Mouse (Mus musculus) liver, embryonic 13.5 days (tissue): ENCODE measurements around the gene Gzmc. TPM values are rescaled to one million over a fixed set of nuclear protein-coding genes. Genes with fewer than 3 reads are reported as not detected.

Source experiments
- ATAC-seq: fragments of 200-750 bp; cut with Nextera tagmentation; 2 replicates; pipeline ENCODE4 v1.8.0; 2017; ENCODE audit warnings: low read depth, mild to moderate bottlenecking, moderate number of reproducible peaks, moderate library complexity
- DNase-seq: peaks from one replicate; pipeline ENCODE4 v3.0.0; 2022
- H3K27ac ChIP-seq: fragments of 300-500 bp; sonication (generic); 2 replicates; pipeline ENCODE4 v1.5.1; 2015; ENCODE audit warnings: moderate library complexity, mild to moderate bottlenecking, inconsistent platforms
- H3K27me3 ChIP-seq: fragments of 300-500 bp; sonication (generic); 2 replicates; pipeline ENCODE4 v1.6.1; 2015; ENCODE audit warnings: mild to moderate bottlenecking, inconsistent platforms
- H3K36me3 ChIP-seq: fragments of 300-500 bp; sonication (generic); 2 replicates; pipeline ENCODE4 v1.6.1; 2015; ENCODE audit warnings: mild to moderate bottlenecking, inconsistent platforms
- H3K4me1 ChIP-seq: fragments of 300-500 bp; sonication (generic); replicated peaks from 2 replicates; pipeline ENCODE4 v1.6.1; 2015; ENCODE audit warnings: inconsistent platforms
- H3K4me2 ChIP-seq: fragments of 300-500 bp; sonication (generic); 2 replicates; pipeline ENCODE4 v1.6.1; 2015; ENCODE audit warnings: inconsistent platforms, mild to moderate bottlenecking, moderate library complexity
- H3K4me3 ChIP-seq: fragments of 300-500 bp; sonication (generic); replicated peaks from 2 replicates; pipeline ENCODE4 v1.5.1; 2015; ENCODE audit warnings: mild to moderate bottlenecking, inconsistent platforms
- H3K9ac ChIP-seq: fragments of 300-500 bp; sonication (generic); 2 replicates; pipeline ENCODE4 v1.6.1; 2015; ENCODE audit warnings: mild to moderate bottlenecking, inconsistent platforms
- H3K9me3 ChIP-seq: fragments of 300-500 bp; sonication (generic); replicated peaks from 2 replicates; pipeline ENCODE4 v1.6.1; 2016; ENCODE audit warnings: inconsistent platforms
- WGBS: fragments of 180-500 bp; shearing (Covaris S2); methylation state at CpG from one replicate; pipeline ENCODE4 v1.1.7; 2015; ENCODE audit not compliant: insufficient replicate concordance; 5-methylcytosine and 5-hydroxymethylcytosine counted together
- polyA plus RNA-seq: library from polyadenylated mRNA; unstranded; fragments of >200 nt; fragmentation: Nextera tagmentation; extraction: Ambion mirVana; gene quantifications from 2 replicates; pipeline ENCODE4 v1.2.1, GENCODE M21; 2015

Gzmc gene
- polyA plus RNA-seq, 1 experiment from 2014 or later, result not detected

- ATAC-seq (no peak), DNase-seq (no peak)
- no peaks in the 10 kb centered on the region for H3K9me3 ChIP-seq
- WGBS, result 37% methylated on average over 6 of the region's 6 CpGs
- no peak overlapping the region for H3K9ac ChIP-seq
- no peaks in the 10 kb centered on the region for H3K36me3 ChIP-seq
- no peak overlapping the region for H3K27ac ChIP-seq
- no peak overlapping the region for H3K4me3 ChIP-seq
- H3K4me1 ChIP-seq, result no peaks in the 10 kb centered on the region
- no peak overlapping the region for H3K4me2 ChIP-seq
- H3K27me3 ChIP-seq, result no peaks in the 10 kb centered on the region
These were observed 47.5 kb downstream of the Gzmc start for GRCm38 (mm10) chr14:56186946-56187345.

DNA sequence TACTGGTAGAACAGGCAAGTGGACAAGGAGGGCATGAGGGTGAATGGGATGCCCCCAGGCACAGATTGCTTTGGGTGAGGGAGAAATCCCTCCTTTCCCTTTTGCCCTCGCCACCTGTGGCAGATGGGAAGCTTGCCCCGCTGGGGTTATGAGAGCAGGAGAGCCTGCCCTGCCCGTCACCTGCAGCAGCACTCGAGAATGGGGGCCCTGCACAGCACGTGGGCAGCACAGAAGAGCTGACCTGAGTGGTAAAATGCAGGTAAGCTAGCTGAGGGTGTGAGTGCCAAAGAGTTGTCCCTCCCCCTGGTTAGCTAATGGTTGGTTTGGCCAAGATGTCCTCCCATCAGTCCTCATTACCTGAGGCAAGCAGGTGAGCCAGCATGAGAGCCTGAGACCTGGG, 47.9 kb downstream of the Gzmc start:
- ATAC-seq, result no peak
- WGBS, result 59% methylated on average over 5 of the region's 5 CpGs

More for the DNA sequence above, 47.9 kb downstream of the Gzmc start:
- H3K27ac ChIP-seq, result no peak overlapping the region
- no peak overlapping the region for H3K4me3 ChIP-seq
- no peak overlapping the region for H3K9ac ChIP-seq
- H3K4me1 ChIP-seq, result no peaks in the 10 kb centered on the region
- no peak overlapping the region for H3K4me2 ChIP-seq
- no peak for DNase-seq
- no peaks in the 10 kb centered on the region for H3K9me3 ChIP-seq
- H3K27me3 ChIP-seq, result no peaks in the 10 kb centered on the region
- H3K36me3 ChIP-seq, result no peaks in the 10 kb centered on the region

Other genes with a start within 250 kb of the Gzmc start
- gene Mcpt1, start 216.7 kb downstream of the Gzmc start, polyA plus RNA-seq, result not detected in 2 replicates
- gene Mcpt9, start 204.2 kb downstream of the Gzmc start, polyA plus RNA-seq, result not detected in 2 replicates
- 0.24 TPM in 2 replicates for gene Mcpt2, start 192.6 kb downstream of the Gzmc start, polyA plus RNA-seq
- gene Mcpt4, start 172.3 kb downstream of the Gzmc start, polyA plus RNA-seq, result not detected in 2 replicates
- 2.3 and 3.3 TPM in 2 replicates for gene Mcpt8, start 149.4 kb downstream of the Gzmc start, polyA plus RNA-seq
- gene Ctsg, start 132.1 kb downstream of the Gzmc start, polyA plus RNA-seq, result 20.1 and 21.8 TPM in 2 replicates
- gene Gzme, start 114.0 kb downstream of the Gzmc start, polyA plus RNA-seq, result not detected in 2 replicates
- gene Gzmd, start 102.0 kb downstream of the Gzmc start, polyA plus RNA-seq, result not detected in 2 replicates
- gene Gzmg, start 75.1 kb downstream of the Gzmc start, polyA plus RNA-seq, result not detected in 2 replicates
- not detected in 2 replicates for gene Gzmn, start 60.1 kb downstream of the Gzmc start, polyA plus RNA-seq
- gene Gzmf, start 23.2 kb downstream of the Gzmc start, polyA plus RNA-seq, result not detected in 2 replicates
- gene Gzmb, start 27.6 kb upstream of the Gzmc start, polyA plus RNA-seq, result 0.07 and 0.17 TPM in 2 replicates
- not detected in 2 replicates for gene Atp12a, start 130.4 kb upstream of the Gzmc start, polyA plus RNA-seq
- gene Rnf17, start 167.9 kb upstream of the Gzmc start, polyA plus RNA-seq, result 2.4 and 3.2 TPM in 2 replicates